Mouse (Mus musculus): ENCODE measurements around the gene Edrf1.

DNA sequence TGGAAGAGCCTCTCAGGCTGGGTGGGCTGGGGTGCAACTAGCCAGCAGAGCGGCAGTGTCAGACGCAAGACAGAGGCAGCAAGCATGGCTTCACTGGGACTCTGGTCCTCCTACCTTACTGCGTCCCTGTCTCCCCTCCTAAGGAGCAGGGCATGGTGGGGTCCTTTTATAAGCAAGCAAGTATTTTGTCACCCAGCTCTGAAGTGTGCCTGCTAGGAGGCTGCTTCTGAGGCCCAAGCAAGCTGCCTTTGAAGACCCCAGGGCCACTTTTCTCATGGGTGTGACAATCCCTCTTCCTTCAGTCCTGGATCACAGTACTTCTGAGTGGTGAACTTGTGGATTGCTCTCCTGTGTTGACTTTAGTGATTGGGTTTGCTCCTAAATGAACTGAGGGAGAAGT is 42.6 kb downstream of the Edrf1 start, which contains the start of gene Mmp21:
- TF ChIP-seq POLR2A (IDR thresholded peaks at IDR 0.05; ENCODE audit: control insufficient read depth, extremely low read depth, insufficient read depth, low read length, poor library complexity) (no peak), CTCF (IDR thresholded peaks at IDR 0.05; ENCODE audit: borderline replicate concordance, control insufficient read depth, extremely low read depth, insufficient read depth, low read length, poor library complexity) (no peak)

Measured in thymus, adult 2 months (tissue).